Mouse (Mus musculus): ENCODE results near the gene Wnt7a.

Gene Wnt7a

GRCm38 (mm10) chr6:91384415-91384814 lies 26.7 kb downstream of the Wnt7a start:
- no peak for DNase-seq (ENCODE audit: low spot score in 2 of 2)

DNA sequence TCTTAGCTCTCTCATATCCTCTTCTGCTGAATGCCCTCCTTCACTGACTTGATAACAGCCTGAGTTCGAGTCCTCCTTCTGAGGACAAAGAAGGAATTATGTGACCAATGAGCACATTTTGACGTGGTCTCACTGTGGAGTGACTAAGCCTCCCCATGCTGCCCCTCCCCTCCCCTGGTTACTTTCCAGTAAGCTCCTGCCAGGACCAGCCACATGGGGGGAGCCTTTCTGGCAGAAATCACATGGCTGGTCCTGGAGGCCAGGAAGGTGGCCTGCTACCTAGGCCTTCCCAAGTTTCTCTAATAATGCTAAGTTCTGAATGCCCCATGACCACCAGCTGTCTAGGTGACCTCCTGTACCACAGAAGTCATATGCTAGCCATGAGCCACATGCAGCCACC lies 27.3 kb downstream of the Wnt7a start:
- no peak for DNase-seq (ENCODE audit: low spot score in 2 of 2)

DNA sequence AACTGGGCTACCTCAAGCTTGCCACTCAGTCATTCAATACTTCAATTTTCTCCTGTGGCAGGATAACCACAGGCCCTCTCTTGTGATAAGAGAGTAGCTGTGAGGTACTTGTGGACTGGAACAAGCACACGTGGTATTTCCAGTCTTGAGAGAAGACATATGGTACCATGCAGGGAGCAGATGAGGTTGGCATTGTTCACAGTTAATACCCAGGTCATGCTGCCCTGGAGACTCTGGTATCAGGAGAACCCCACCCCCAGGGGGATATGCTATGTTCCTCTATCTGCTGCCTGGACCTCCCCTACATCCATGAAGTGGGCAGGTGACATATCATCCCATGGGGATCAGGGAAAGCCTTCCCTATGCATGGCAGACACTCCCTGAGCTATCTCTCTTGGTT lies 27.9 kb downstream of the Wnt7a start:
- no peak for DNase-seq (ENCODE audit: low spot score in 2 of 2)

GRCm38 (mm10) chr6:91379871-91380270 lies 31.3 kb downstream of the Wnt7a start:
- no peak for DNase-seq (ENCODE audit: low spot score in 2 of 2)

GRCm38 (mm10) chr6:91379266-91379665 lies 31.9 kb downstream of the Wnt7a start:
- DNase-seq (ENCODE audit: low spot score in 2 of 2), result no peak

- no peak for DNase-seq (ENCODE audit: low spot score in 2 of 2)
Observed at GRCm38 (mm10) chr6:91372977-91373376, 38.2 kb downstream of the Wnt7a start.

- DNase-seq (ENCODE audit: low spot score in 2 of 2), result no peak
Observed at GRCm38 (mm10) chr6:91372586-91372971, 38.6 kb downstream of the Wnt7a start.

DNA sequence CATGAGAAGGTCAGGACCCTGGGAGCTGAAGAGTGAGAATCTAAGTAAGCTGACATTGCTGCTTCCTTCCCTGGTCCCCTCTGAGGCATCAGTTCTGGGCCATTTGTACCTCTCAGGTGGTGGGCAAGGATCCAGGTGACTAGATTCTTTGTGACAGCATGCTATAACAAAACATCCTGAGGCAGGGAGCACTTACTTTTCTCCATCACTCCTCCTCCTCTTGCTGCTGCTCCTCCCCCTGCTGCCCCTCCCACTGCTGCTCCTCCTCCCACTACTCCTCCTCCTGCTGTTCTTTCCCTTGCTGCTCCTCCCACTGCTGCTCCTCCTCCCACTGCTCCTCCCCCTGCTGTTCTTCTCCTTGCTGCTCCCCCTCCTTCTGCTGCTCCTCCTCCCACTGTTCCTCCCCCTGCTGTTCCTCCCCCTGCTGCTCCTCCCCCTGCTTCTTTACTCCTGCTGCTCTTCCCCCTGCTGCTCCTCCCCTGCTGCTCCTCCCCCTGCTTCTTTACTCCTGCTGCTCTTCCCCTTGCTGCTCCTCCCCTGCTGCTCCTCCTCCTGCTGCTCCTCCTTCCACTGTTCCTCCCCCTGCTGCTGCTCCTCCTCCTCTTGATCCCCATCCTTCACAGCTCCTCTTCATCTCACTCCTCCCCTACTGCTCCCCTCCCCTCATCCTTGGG lies 39.1 kb downstream of the Wnt7a start:
- DNase-seq (ENCODE audit: low spot score in 2 of 2), result no peak

DNA sequence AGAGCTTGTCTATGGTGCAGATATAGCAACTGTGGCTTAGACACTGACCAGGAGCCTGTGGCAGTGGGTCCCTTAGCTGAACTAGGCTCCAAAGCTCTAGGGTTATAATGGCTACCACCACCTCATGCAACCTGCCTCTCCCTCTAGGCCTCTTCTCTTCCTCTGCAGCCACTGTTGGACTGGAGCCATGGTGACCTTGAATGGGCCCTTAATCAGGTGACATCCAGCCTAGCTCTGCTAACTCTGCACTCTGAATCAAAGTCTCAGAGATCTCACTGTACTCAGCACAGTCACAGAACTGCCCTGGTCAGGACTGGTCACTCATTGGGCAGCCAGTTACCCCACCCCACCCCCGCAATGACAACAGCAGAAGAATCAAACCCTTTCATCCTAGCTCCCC lies 44.4 kb downstream of the Wnt7a start:
- DNase-seq (ENCODE audit: low spot score in 2 of 2), result no peak

- DNase-seq (ENCODE audit: low spot score in 2 of 2), result peak in 1 of 2 experiments; percentile 32
Observed at GRCm38 (mm10) chr6:91365480-91365879, 45.7 kb downstream of the Wnt7a start.

- DNase-seq (ENCODE audit: low spot score in 2 of 2), result no peak
Observed at GRCm38 (mm10) chr6:91362756-91363155, 48.4 kb downstream of the Wnt7a start.

DNA sequence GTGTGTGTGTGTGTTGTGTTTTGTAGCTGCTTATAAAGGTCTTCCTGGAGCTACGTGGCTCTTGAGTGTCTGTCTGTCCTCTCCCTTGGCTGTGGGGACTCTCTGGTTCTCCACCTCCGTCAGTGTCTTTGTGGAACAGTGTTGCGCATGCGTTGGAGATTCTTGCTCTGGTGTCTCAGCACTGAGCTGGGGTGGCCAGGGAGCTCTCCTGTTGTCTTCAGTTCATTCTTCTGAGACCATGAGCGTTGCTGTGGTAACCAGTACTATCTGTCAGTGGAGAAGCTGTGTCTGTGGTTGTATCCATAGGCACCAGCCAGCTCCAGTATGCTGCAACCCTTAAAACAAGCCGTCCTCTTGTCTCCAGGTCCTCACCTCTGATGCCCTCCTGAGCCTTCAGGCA lies 50.2 kb downstream of the Wnt7a start:
- no peak for DNase-seq (ENCODE audit: low spot score in 2 of 2)

DNA sequence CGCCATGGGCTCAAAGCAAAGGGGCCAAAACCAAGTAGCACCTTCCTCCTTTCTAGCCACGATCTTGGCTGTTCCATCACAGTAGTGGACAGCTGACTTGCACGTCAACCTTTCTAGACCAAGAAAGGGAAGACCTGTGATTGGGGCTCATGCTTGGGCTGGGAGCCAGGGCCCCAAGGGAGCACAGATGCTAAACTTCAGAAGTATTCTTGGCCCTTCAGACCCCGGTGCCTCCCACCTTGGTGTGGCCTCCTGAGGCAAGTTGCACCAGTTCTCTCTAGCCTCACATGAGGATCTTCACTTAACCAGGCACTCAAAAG lies 50.8 kb downstream of the Wnt7a start:
- no peak for DNase-seq (ENCODE audit: low spot score in 2 of 2)

- no peak for DNase-seq (ENCODE audit: low spot score in 2 of 2)
Observed at GRCm38 (mm10) chr6:91359672-91360370, 51.3 kb downstream of the Wnt7a start.

DNA sequence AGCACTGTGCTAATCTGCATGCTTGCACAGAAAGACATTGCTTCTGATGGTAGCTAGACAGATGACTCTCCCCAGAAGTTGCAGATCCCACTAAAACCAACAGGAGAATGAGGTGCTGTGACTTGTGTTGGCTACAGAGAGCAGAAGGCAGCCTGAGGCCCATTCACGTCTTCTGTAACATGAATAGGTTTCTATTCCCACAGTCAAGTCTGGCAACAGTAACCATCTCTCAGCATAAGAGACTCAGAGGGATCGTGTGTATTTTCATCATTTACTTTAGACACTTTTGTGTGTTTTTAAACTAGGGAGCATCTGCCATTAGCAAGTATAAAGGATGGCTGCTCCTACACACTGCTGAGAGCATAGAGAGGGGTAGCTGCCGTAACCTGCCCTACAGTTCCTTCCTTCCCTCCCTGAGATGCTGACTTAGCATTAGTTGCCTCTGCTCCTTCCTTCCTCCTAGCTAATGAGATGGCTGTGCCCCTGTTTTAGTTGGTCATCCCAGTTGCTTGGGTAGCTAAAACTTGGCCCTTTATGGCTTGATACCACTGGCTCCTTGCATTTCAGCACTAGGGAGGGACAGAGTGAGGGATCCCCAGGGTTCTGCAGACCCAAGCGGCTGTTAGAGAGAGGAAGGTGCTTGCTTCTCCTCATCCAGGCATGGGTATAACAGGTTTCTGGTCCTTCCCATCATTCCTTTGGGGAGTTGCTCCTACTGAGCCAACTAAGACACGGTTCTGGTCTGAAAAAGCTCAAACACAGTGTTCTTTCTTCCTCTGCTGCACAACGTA lies 52.1 kb downstream of the Wnt7a start:
- no peak for DNase-seq (ENCODE audit: low spot score in 2 of 2)

DNA sequence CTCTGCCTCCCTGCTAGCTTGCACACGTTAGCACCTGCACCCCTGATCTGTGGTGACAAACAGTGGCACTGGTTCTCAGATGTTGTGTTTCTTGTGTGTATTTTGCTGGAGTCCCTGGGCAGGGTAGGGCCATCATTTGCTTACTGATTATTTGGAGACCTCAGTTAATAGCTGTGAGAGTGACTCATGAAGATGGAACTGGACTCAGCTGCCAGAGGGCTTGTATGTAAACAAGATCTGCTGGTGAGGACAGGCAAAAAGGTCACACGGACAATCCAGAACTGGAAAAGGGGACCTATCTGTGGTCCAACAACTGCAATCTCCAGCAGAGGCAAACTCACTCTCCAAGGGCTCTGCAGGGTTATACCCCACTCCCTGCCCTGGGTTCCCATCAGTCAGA lies 52.8 kb downstream of the Wnt7a start:
- no peak for DNase-seq (ENCODE audit: low spot score in 2 of 2)

GRCm38 (mm10) chr6:91357238-91357876 lies 53.8 kb downstream of the Wnt7a start:
- DNase-seq (ENCODE audit: low spot score in 2 of 2), result no peak

DNA sequence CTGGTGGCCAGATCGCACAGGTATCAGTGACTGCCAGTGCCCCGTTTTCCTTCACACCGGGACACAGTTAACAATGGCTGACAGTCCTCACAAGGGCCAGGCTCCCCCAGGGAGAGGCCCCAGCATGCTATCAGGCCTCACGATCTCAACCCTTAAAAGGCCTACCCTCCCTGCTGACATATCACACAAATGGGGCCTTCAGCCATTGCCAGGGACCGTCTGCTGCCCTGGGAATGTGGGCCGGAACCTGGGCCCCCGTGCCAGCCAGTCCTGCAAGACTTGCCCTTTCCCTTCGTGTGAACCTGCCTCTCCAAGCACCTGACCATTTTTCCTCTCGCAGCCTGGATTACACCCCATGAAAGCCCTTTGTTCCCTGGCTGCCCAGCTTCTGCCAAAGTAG lies 61.5 kb downstream of the Wnt7a start:
- DNase-seq (ENCODE audit: low spot score in 2 of 2), result no peak

DNA sequence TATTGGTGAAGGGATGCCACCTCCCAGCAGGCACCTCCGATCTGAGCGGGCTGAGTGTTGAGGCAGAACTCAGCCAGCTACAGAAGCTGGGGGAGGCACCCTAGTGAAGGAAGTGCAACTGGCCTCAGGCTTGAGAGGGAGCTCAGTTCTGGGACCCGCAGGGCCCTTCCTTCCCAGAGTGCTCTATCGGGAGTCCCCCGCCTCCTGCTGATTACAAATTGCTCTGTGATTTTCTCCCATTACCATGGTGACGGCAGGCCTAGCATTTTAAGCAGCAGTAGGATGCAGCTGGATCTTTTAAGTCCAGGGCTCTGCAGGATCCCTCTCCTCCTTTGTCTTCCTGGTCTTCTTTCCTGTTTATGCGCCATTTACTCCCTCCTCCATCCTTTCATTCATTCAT lies 63.4 kb downstream of the Wnt7a start:
- DNase-seq (ENCODE audit: low spot score in 2 of 2), result peak; percentile 19 to 41

- no peak for DNase-seq (ENCODE audit: low spot score in 2 of 2)
Observed at GRCm38 (mm10) chr6:91346906-91347156, 64.3 kb downstream of the Wnt7a start.

GRCm38 (mm10) chr6:91346071-91346905 lies 64.9 kb downstream of the Wnt7a start:
- peak in 1 of 2 experiments; percentile 35 for DNase-seq (ENCODE audit: low spot score in 2 of 2)

DNA sequence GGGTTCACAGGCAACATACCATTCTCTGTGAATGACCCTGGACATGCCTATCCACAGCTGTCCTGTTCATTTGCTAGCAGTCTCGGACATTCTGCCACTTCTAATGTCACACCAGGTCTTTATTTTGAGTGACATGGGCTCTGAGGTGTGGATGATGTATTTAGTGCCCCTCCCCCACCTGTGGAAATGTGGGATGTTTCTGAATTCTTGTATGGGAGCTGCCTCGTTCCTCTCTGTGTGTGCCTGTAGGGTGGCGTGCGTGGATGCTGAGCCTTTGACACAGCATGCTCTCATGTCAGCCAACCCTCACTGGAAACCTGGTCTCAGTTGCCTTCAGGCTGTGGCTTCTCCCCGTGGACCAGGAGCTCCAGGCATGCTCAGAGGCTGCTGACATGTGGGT lies 66.1 kb downstream of the Wnt7a start:
- no peak for DNase-seq (ENCODE audit: low spot score in 2 of 2)
